Mouse (Mus musculus) liver, postnatal 0 days (tissue): ENCODE results near the gene Fgf5. TPM values are rescaled to one million over a fixed set of nuclear protein-coding genes. Genes with fewer than 3 reads are reported as not detected.

Experiments used
- ATAC-seq: fragments of 200-750 bp; cut with Nextera tagmentation; 2 replicates; pipeline ENCODE4 v1.8.0; 2017; ENCODE audit warnings: mild to moderate bottlenecking, moderate library complexity
- DNase-seq: peaks from one replicate; pipeline ENCODE4 v3.0.0-alpha.2; 2016
- H3K27ac ChIP-seq: fragments of 300-500 bp; sonication (generic); 2 replicates; pipeline ENCODE4 v1.5.1; 2014; ENCODE audit warnings: antibody characterized with exemption, moderate library complexity, mild to moderate bottlenecking, low read depth
- H3K27me3 ChIP-seq: fragments of 300-500 bp; sonication (generic); 2 replicates; pipeline ENCODE4 v1.6.1; 2014; ENCODE audit warnings: low read length, control low read depth, mixed read lengths; ENCODE audit not compliant: insufficient read depth
- H3K36me3 ChIP-seq: fragments of 300-500 bp; sonication (generic); replicated peaks from 2 replicates; pipeline ENCODE4 v1.6.1; 2014; ENCODE audit warnings: mild to moderate bottlenecking, control low read depth, low read length, moderate library complexity, mixed read lengths; ENCODE audit not compliant: insufficient read depth
- H3K4me1 ChIP-seq: fragments of 300-500 bp; sonication (generic); 2 replicates; pipeline ENCODE4 v1.6.1; 2014; ENCODE audit warnings: antibody characterized with exemption, mild to moderate bottlenecking, control low read depth; ENCODE audit not compliant: insufficient read depth
- H3K4me2 ChIP-seq: fragments of 300-500 bp; sonication (generic); 2 replicates; pipeline ENCODE4 v1.6.1; 2014; ENCODE audit warnings: low read depth, mild to moderate bottlenecking, low read length, moderate library complexity, mixed read lengths
- H3K4me3 ChIP-seq: fragments of 300-500 bp; sonication (generic); 2 replicates; pipeline ENCODE4 v1.5.1; 2014; ENCODE audit warnings: low read depth, low read length
- H3K9ac ChIP-seq: fragments of 300-500 bp; sonication (generic); replicated peaks from 2 replicates; pipeline ENCODE4 v1.6.1; 2014; ENCODE audit warnings: mild to moderate bottlenecking, moderate library complexity
- H3K9me3 ChIP-seq: fragments of 300-500 bp; sonication (generic); 2 replicates; pipeline ENCODE4 v1.6.1; 2016; ENCODE audit warnings: mild to moderate bottlenecking, control low read depth, low read length, mixed read lengths
- CTCF ChIP-seq: sonication (generic); IDR thresholded peaks from 2 replicates; pipeline ENCODE4 v1.5.1; 2016; ENCODE audit warnings: antibody characterized with exemption, low read depth
- EP300 ChIP-seq: IDR thresholded peaks from 2 replicates; pipeline ENCODE4 v1.6.1; 2016; ENCODE audit warnings: antibody characterized with exemption, low read depth, mild to moderate bottlenecking
- WGBS: fragments of 180-500 bp; shearing (Covaris S2); extraction: QIAGEN DNeasy Blood & Tissue Kit; methylation state at CpG from one replicate; pipeline ENCODE4 v1.1.7; 2014; ENCODE audit not compliant: insufficient replicate concordance; 5-methylcytosine and 5-hydroxymethylcytosine counted together
- polyA plus RNA-seq: library from polyadenylated mRNA; unstranded; fragments of >200 nt; fragmentation: Nextera tagmentation; extraction: Ambion mirVana; gene quantifications from 2 replicates; pipeline ENCODE4 v1.2.1, GENCODE M21; 2015

The Fgf5 gene
- polyA plus RNA-seq, 1 experiment from 2014 or later = not detected

- no peak overlapping the region for H3K27ac ChIP-seq
- TF ChIP-seq CTCF (no peak), EP300 (no peak)
- H3K4me2 ChIP-seq = no peak overlapping the region
- DNase-seq = no peak
- no peak for ATAC-seq
- peaks cover 12% of the 10 kb centered on the region; the same call in 1 of the 2 replicates for H3K27me3 ChIP-seq
- no peaks in the 10 kb centered on the region for H3K36me3 ChIP-seq
- no peak overlapping the region for H3K9ac ChIP-seq
- H3K4me3 ChIP-seq = no peak overlapping the region
- no peaks in the 10 kb centered on the region for H3K4me1 ChIP-seq
- WGBS = 4% methylated on average over 12 of the region's 12 CpGs
- H3K9me3 ChIP-seq = no peaks in the 10 kb centered on the region
These were observed 39.2 kb downstream of the Fgf5 start for GRCm38 (mm10) chr5:98293049-98293715.

GRCm38 (mm10) chr5:98300079-98300478, 46.1 kb downstream of the Fgf5 start:
- Histone ChIP-seq H3K27ac (no peak overlapping the region), H3K27me3 (no peaks in the 10 kb centered on the region), H3K4me2 (no peak overlapping the region), H3K36me3 (no peaks in the 10 kb centered on the region), H3K9ac (no peak overlapping the region), H3K9me3 (no peaks in the 10 kb centered on the region), H3K4me1 (no peaks in the 10 kb centered on the region), H3K4me3 (no peak overlapping the region)
- 59% methylated on average over 4 of the region's 4 CpGs for WGBS
- DNase-seq (no peak), ATAC-seq (no peak)
- TF ChIP-seq EP300 (no peak), CTCF (no peak)

- ATAC-seq = no peak
- Histone ChIP-seq H3K9ac (no peak overlapping the region), H3K4me1 (no peaks in the 10 kb centered on the region), H3K27ac (no peak overlapping the region), H3K4me3 (no peak overlapping the region), H3K27me3 (no peaks in the 10 kb centered on the region), H3K9me3 (no peaks in the 10 kb centered on the region), H3K36me3 (no peaks in the 10 kb centered on the region), H3K4me2 (no peak overlapping the region)
- no peak for DNase-seq
- WGBS = 71% methylated on average over 4 of the region's 4 CpGs
- no peak for TF ChIP-seq EP300
These were observed 51.7 kb downstream of the Fgf5 start for GRCm38 (mm10) chr5:98305673-98306072.

DNA sequence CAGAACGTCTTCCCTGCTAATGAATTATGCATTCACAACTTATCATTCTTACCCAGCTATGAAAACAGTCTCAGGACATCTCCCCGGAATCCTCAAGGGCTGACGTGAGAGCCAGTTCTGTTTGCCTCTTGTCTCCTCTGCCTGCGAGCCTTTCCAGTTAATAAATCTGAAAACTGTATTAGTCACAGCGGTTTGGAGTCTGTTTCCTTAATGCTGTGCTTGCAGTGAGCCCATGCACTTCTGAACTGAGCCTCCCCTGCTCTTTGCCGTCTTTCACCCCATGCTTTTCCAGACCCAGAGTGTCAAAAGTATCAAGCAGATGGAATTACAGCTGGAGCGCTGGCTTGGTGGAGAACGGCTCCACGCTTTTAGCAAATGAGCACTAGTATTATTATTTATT, 52.5 kb downstream of the Fgf5 start:
- no peak for ATAC-seq
- DNase-seq = no peak

GRCm38 (mm10) chr5:98326625-98327024, 72.6 kb downstream of the Fgf5 start:
- no peaks in the 10 kb centered on the region for H3K27me3 ChIP-seq
- no peak for DNase-seq
- no peaks in the 10 kb centered on the region for H3K9me3 ChIP-seq
- 70% methylated on average over 2 of the region's 2 CpGs for WGBS
- no peak overlapping the region for H3K4me3 ChIP-seq
- H3K27ac ChIP-seq = no peak overlapping the region
- H3K36me3 ChIP-seq = no peaks in the 10 kb centered on the region
- no peak overlapping the region for H3K4me2 ChIP-seq
- H3K4me1 ChIP-seq = peaks cover 7% of the 10 kb centered on the region; the same call in 1 of the 2 replicates
- H3K9ac ChIP-seq = no peak overlapping the region
- TF ChIP-seq CTCF = no peak
- no peak for TF ChIP-seq EP300
- no peak for ATAC-seq

More for the DNA sequence above, 52.5 kb downstream of the Fgf5 start:
- Histone ChIP-seq H3K4me3 (no peak overlapping the region), H3K4me1 (no peaks in the 10 kb centered on the region), H3K9me3 (no peaks in the 10 kb centered on the region), H3K27ac (no peak overlapping the region), H3K36me3 (no peaks in the 10 kb centered on the region), H3K27me3 (no peaks in the 10 kb centered on the region), H3K9ac (no peak overlapping the region), H3K4me2 (no peak overlapping the region)
- no peak for TF ChIP-seq CTCF
- TF ChIP-seq EP300 = no peak
- 66% methylated on average over 9 of the region's 9 CpGs for WGBS

Other genes with a start within 250 kb of the Fgf5 start
- 4.6 and 5.8 TPM in 2 replicates for gene Antxr2, start 223.1 kb upstream of the Fgf5 start, polyA plus RNA-seq
- not detected in 2 replicates for gene Prdm8, start 87.0 kb upstream of the Fgf5 start, polyA plus RNA-seq
- gene Cfap299, start 75.1 kb downstream of the Fgf5 start, polyA plus RNA-seq = not detected in 2 replicates